Mouse (Mus musculus) forebrain, embryonic 16.5 days (tissue): ENCODE measurements around the gene Frmd5. TPM values are rescaled to one million over a fixed set of nuclear protein-coding genes. Genes with fewer than 3 reads are reported as not detected.
"Not testable (repeated sequence)": the region's sequence is repeated elsewhere in the genome, so short reads cannot be mapped to it uniquely, and the experiment has no call there.

Experiments used
- ATAC-seq: fragments of 200-750 bp; cut with Nextera tagmentation; 2 replicates; pipeline ENCODE4 v1.8.0; 2017; ENCODE audit warnings: mild to moderate bottlenecking, moderate library complexity
- H3K27ac ChIP-seq: fragments of 300-500 bp; sonication (generic); 2 replicates; pipeline ENCODE4 v1.5.1; 2014; ENCODE audit warnings: low read length, control low read depth
- H3K27me3 ChIP-seq: fragments of 300-500 bp; sonication (generic); replicated peaks from 2 replicates; pipeline ENCODE4 v1.6.1; 2014; ENCODE audit warnings: low read length; ENCODE audit not compliant: control insufficient read depth, insufficient read depth
- H3K36me3 ChIP-seq: fragments of 300-500 bp; sonication (generic); 2 replicates; pipeline ENCODE4 v1.6.1; 2014; ENCODE audit not compliant: control insufficient read depth, insufficient read depth
- H3K4me1 ChIP-seq: fragments of 300-500 bp; sonication (generic); replicated peaks from 2 replicates; pipeline ENCODE4 v1.6.1; 2014; ENCODE audit warnings: low read length; ENCODE audit not compliant: control insufficient read depth, insufficient read depth
- H3K4me2 ChIP-seq: fragments of 300-500 bp; sonication (generic); 2 replicates; pipeline ENCODE4 v1.6.1; 2014; ENCODE audit warnings: mild to moderate bottlenecking, low read length, control low read depth
- H3K4me3 ChIP-seq: fragments of 300-500 bp; sonication (generic); replicated peaks from 2 replicates; pipeline ENCODE4 v1.5.1; 2014; ENCODE audit warnings: mild to moderate bottlenecking, low read length, control low read depth
- H3K9ac ChIP-seq: fragments of 300-500 bp; sonication (generic); replicated peaks from 2 replicates; pipeline ENCODE4 v1.6.1; 2014; ENCODE audit warnings: low read depth, low read length, control low read depth
- H3K9me3 ChIP-seq: fragments of 300-500 bp; sonication (generic); 2 replicates; pipeline ENCODE4 v1.6.1; 2016; ENCODE audit warnings: low read length; ENCODE audit not compliant: control insufficient read depth
- WGBS: fragments of 180-500 bp; shearing (Covaris S2); extraction: QIAGEN DNeasy Blood & Tissue Kit; methylation state at CpG from one replicate; pipeline ENCODE4 v1.1.7; 2014; 5-methylcytosine and 5-hydroxymethylcytosine counted together
- polyA plus RNA-seq: library from polyadenylated mRNA; unstranded; fragments of >200 nt; fragmentation: Nextera tagmentation; extraction: Ambion mirVana; gene quantifications from 2 replicates; pipeline ENCODE4 v1.2.1, GENCODE M21; 2015

The Frmd5 gene
- polyA plus RNA-seq, 1 experiment from 2014 or later = 34.9 TPM

GRCm38 (mm10) chr2:121565911-121566310 is 241.0 kb downstream of the Frmd5 start:
- no peaks in the 10 kb centered on the region for H3K9me3 ChIP-seq
- no peak for ATAC-seq
- H3K4me3 ChIP-seq = no peak overlapping the region
- H3K9ac ChIP-seq = no peak overlapping the region
- no peak overlapping the region for H3K27ac ChIP-seq
- WGBS = 52% methylated on average over 5 of the region's 5 CpGs
- no peak overlapping the region for H3K4me2 ChIP-seq
- H3K27me3 ChIP-seq = no peaks in the 10 kb centered on the region
- no peaks in the 10 kb centered on the region for H3K4me1 ChIP-seq
- H3K36me3 ChIP-seq = peaks cover 2% of the 10 kb centered on the region; the same call in 1 of the 2 replicates

GRCm38 (mm10) chr2:121563117-121563516 is 243.8 kb downstream of the Frmd5 start:
- H3K36me3 ChIP-seq = peaks cover 7% of the 10 kb centered on the region; the same call in 1 of the 2 replicates
- no peak overlapping the region for H3K4me3 ChIP-seq
- no peaks in the 10 kb centered on the region for H3K4me1 ChIP-seq
- H3K27ac ChIP-seq = no peak overlapping the region
- H3K4me2 ChIP-seq = no peak overlapping the region
- no peak overlapping the region for H3K9ac ChIP-seq
- no peaks in the 10 kb centered on the region for H3K27me3 ChIP-seq
- no peak for ATAC-seq
- no peaks in the 10 kb centered on the region for H3K9me3 ChIP-seq
- 97% methylated on average over 3 of the region's 3 CpGs for WGBS

GRCm38 (mm10) chr2:121551271-121551670 is 255.6 kb downstream of the Frmd5 start:
- Histone ChIP-seq H3K36me3 (peaks cover 3% of the 10 kb centered on the region; the same call in 1 of the 2 replicates), H3K4me1 (no peaks in the 10 kb centered on the region), H3K9me3 (no peaks in the 10 kb centered on the region), H3K9ac (no peak overlapping the region), H3K4me3 (no peak overlapping the region), H3K4me2 (no peak overlapping the region), H3K27ac (no peak overlapping the region), H3K27me3 (no peaks in the 10 kb centered on the region)
- WGBS = 84% methylated on average over 8 of the region's 8 CpGs
- ATAC-seq = no peak

- Histone ChIP-seq H3K4me1 (no peaks in the 10 kb centered on the region), H3K4me3 (no peak overlapping the region), H3K9ac (no peak overlapping the region), H3K9me3 (no peaks in the 10 kb centered on the region), H3K27ac (no peak overlapping the region), H3K36me3 (peaks cover 3% of the 10 kb centered on the region; the same call in 1 of the 2 replicates), H3K27me3 (no peaks in the 10 kb centered on the region), H3K4me2 (no peak overlapping the region)
- ATAC-seq = no peak
- WGBS = 91% methylated on average over 6 of the region's 6 CpGs
These were observed 257.3 kb downstream of the Frmd5 start for GRCm38 (mm10) chr2:121549630-121550029.

- Histone ChIP-seq H3K27me3 (no peaks in the 10 kb centered on the region), H3K9me3 (no peaks in the 10 kb centered on the region), H3K4me1 (no peaks in the 10 kb centered on the region), H3K27ac (no peak overlapping the region), H3K9ac (no peak overlapping the region), H3K4me2 (no peak overlapping the region), H3K36me3 (peaks cover 10% of the 10 kb centered on the region), H3K4me3 (no peak overlapping the region)
- 85% methylated on average over 3 of the region's 3 CpGs for WGBS
- no peak for ATAC-seq
These were observed 262.1 kb downstream of the Frmd5 start for GRCm38 (mm10) chr2:121544829-121545228.

GRCm38 (mm10) chr2:121525056-121525455 is 281.8 kb downstream of the Frmd5 start:
- H3K27me3 ChIP-seq = no peaks in the 10 kb centered on the region
- H3K9me3 ChIP-seq = no peaks in the 10 kb centered on the region
- no peak overlapping the region for H3K9ac ChIP-seq
- no peak overlapping the region for H3K4me2 ChIP-seq
- no peak overlapping the region for H3K27ac ChIP-seq
- WGBS = 98% methylated on average over 2 of the region's 2 CpGs
- ATAC-seq = no peak
- no peak overlapping the region for H3K4me3 ChIP-seq
- H3K36me3 ChIP-seq = no peaks in the 10 kb centered on the region
- no peaks in the 10 kb centered on the region for H3K4me1 ChIP-seq

GRCm38 (mm10) chr2:121522830-121523229 is 284.1 kb downstream of the Frmd5 start:
- H3K9ac ChIP-seq, H3K27ac ChIP-seq, H3K4me3 ChIP-seq, H3K4me1 ChIP-seq, H3K9me3 ChIP-seq, ATAC-seq, H3K27me3 ChIP-seq, H3K4me2 ChIP-seq, H3K36me3 ChIP-seq: not testable (repeated sequence)
- WGBS = 94% methylated on average over 3 of the region's 3 CpGs

- no peak for ATAC-seq
These were observed 284.9 kb downstream of the Frmd5 start for GRCm38 (mm10) chr2:121522006-121522405.

GRCm38 (mm10) chr2:121518711-121519110 is 288.2 kb downstream of the Frmd5 start:
- not testable (repeated sequence) for H3K27ac ChIP-seq, H3K9ac ChIP-seq, ATAC-seq, H3K9me3 ChIP-seq, H3K27me3 ChIP-seq, H3K36me3 ChIP-seq, H3K4me3 ChIP-seq, H3K4me1 ChIP-seq, H3K4me2 ChIP-seq
- 94% methylated on average over 4 of the region's 4 CpGs for WGBS

More at GRCm38 (mm10) chr2:121522006-121522405, 284.9 kb downstream of the Frmd5 start:
- WGBS = 87% methylated on average over 2 of the region's 2 CpGs
- no peak overlapping the region for H3K4me2 ChIP-seq
- no peaks in the 10 kb centered on the region for H3K9me3 ChIP-seq
- H3K36me3 ChIP-seq = peaks cover 3% of the 10 kb centered on the region; the same call in 1 of the 2 replicates
- no peak overlapping the region for H3K27ac ChIP-seq
- no peak overlapping the region for H3K9ac ChIP-seq
- H3K4me3 ChIP-seq = no peak overlapping the region
- H3K27me3 ChIP-seq = no peaks in the 10 kb centered on the region
- H3K4me1 ChIP-seq = no peaks in the 10 kb centered on the region

GRCm38 (mm10) chr2:121518106-121518505 is 288.8 kb downstream of the Frmd5 start:
- H3K27me3 ChIP-seq = no peaks in the 10 kb centered on the region
- H3K9me3 ChIP-seq = no peaks in the 10 kb centered on the region
- no peak overlapping the region for H3K4me2 ChIP-seq
- H3K4me1 ChIP-seq = no peaks in the 10 kb centered on the region
- H3K27ac ChIP-seq = no peak overlapping the region
- no peak overlapping the region for H3K4me3 ChIP-seq
- WGBS = 98% methylated on average over 5 of the region's 5 CpGs
- H3K36me3 ChIP-seq = peaks cover 3% of the 10 kb centered on the region; the same call in 1 of the 2 replicates
- no peak overlapping the region for H3K9ac ChIP-seq
- no peak for ATAC-seq
